Mouse (Mus musculus): ENCODE data around the gene Gm28048.

DNA sequence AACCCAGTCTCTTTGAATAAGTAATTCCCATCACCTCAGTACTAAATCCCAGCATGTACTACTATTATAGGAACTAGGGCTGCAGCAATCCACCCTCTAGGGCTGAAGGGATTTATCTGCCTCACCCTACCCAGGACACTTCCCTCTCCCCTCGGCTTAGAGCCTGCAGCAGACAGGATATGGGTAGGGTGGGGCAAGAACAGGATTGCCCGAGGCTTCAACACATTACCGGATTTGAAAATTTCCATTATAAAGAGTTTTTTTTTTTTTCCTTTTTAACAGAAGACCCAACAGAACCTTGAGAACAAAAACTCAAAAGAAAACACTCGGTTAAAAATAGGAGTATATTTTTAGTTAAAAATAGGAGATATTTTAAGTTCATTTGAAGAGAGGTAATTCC lies 130.5 kb downstream of the Gm28048 start:
- no peak for TF ChIP-seq CTCF (IDR thresholded peaks at IDR 0.05; ENCODE audit: low read depth)
- TF ChIP-seq EP300 (optimal IDR thresholded peaks at IDR 0.05): no peak
